Mouse (Mus musculus) mature B cell (primary cell): Measurements from ENCODE around the gene Tor3a.

Experiments used
- in situ Hi-C: fragments of 300-500 bp; cut with MboI; formaldehyde crosslinking; loops from 2 replicates; pipeline ENCODE4 v1.14.3; 2019

The Tor3a gene

GRCm38 (mm10) chr1:156635148-156635547 lies 39.0 kb downstream of the Tor3a start:
- in situ Hi-C loops: loop anchor here (10.0 kb wide), 1 partner anchor 220 kb away; no protein-coding TSS in a partner anchor

- in situ Hi-C loops: loop anchor here (10.0 kb wide), 1 partner anchor 218 kb away; no protein-coding TSS in a partner anchor
Measured at GRCm38 (mm10) chr1:156633095-156633494, 41.1 kb downstream of the Tor3a start.

- in situ Hi-C loops: loop anchor here (10.0 kb wide), 1 partner anchor 216 kb away; no protein-coding TSS in a partner anchor
Measured at GRCm38 (mm10) chr1:156630965-156631364, 43.2 kb downstream of the Tor3a start.

GRCm38 (mm10) chr1:156629984-156630383 lies 44.2 kb downstream of the Tor3a start:
- in situ Hi-C loops: loop anchor here (10.0 kb wide), 1 partner anchor 215 kb away; no protein-coding TSS in a partner anchor

GRCm38 (mm10) chr1:156626729-156627128 lies 47.4 kb downstream of the Tor3a start:
- in situ Hi-C loops: no loop called here

- in situ Hi-C loops: no loop called here
Measured at GRCm38 (mm10) chr1:156624231-156624630, 49.9 kb downstream of the Tor3a start.

- in situ Hi-C loops: no loop called here
Measured at GRCm38 (mm10) chr1:156620951-156621350, 53.2 kb downstream of the Tor3a start.

GRCm38 (mm10) chr1:156620292-156620909 lies 53.8 kb downstream of the Tor3a start:
- in situ Hi-C loops: no loop called here

GRCm38 (mm10) chr1:156617811-156618210 lies 56.3 kb downstream of the Tor3a start:
- in situ Hi-C loops: no loop called here

GRCm38 (mm10) chr1:156616989-156617598 lies 57.1 kb downstream of the Tor3a start:
- in situ Hi-C loops: no loop called here

- in situ Hi-C loops: no loop called here
Measured at GRCm38 (mm10) chr1:156615381-156616133, 58.6 kb downstream of the Tor3a start.

- in situ Hi-C loops: no loop called here
Measured at GRCm38 (mm10) chr1:156614710-156615109, 59.4 kb downstream of the Tor3a start.

- in situ Hi-C loops: no loop called here
Measured at GRCm38 (mm10) chr1:156613855-156614530, 60.2 kb downstream of the Tor3a start.

- in situ Hi-C loops: no loop called here
Measured at GRCm38 (mm10) chr1:156610257-156610656, 63.9 kb downstream of the Tor3a start.

GRCm38 (mm10) chr1:156608496-156608895 lies 65.7 kb downstream of the Tor3a start:
- in situ Hi-C loops: no loop called here

- in situ Hi-C loops: no loop called here
Measured at GRCm38 (mm10) chr1:156605940-156606339, 68.2 kb downstream of the Tor3a start.

- in situ Hi-C loops: no loop called here
Measured at GRCm38 (mm10) chr1:156605094-156605866, 68.9 kb downstream of the Tor3a start.
